Comparison of ENCODE assay signal across 22 mouse cellular contexts in genomic region chr16:89895283-89895682, GRCm38 (mm10).
DNase-seq lines count a peak whose midpoint lies in the region; TF ChIP-seq lines count a peak whose summit lies in the region.
"Had no signal": no experiment of that assay in that cellular context is flagged by ENCODE, and none has a peak within 500 bp of the region (broad histone marks: within the 10 kb centered on the region; RNA-seq: fewer than 3 reads in every experiment).

No protein-coding gene starts in this region.

- H3K4me1 ChIP-seq in cerebellum, adult 2 months (ENCODE audit: control insufficient read depth, insufficient read depth, low read length), result peaks cover 64% of the 10 kb centered on the region

- WGBS in cerebellum, adult 2 months, result 43% methylated on average over 7 of the region's 7 CpGs

- DNase-seq in cerebellum, adult 2 months, result no peak
- no peak for DNase-seq in cerebellum, adult 9-10 months
- DNase-seq in left cerebral cortex, adult 2 months (ENCODE audit: extremely low spot score in 1 of 2, low spot score in 2 of 2), result no peak
- DNase-seq in left cerebral cortex, postnatal 14 days (ENCODE audit: low spot score in 2 of 2), result no peak
- peak; percentile 26 for DNase-seq in R1 (ENCODE audit: low read depth, low spot score)
- no peak for DNase-seq in c-Kit-positive CD71-positive TER-119-positive erythroid progenitor cells, embryonic 14.5 days (ENCODE audit: low spot score)
- DNase-seq in heart, adult 11 months, result no peak
- DNase-seq: adrenal gland, adult 8-10 months; cerebellum, adult 9-11 months; kidney, adult 18-20 months; lung, postnatal 4 days; midbrain, embryonic 14.5 days; thymus, adult 2 months had no signal

- no peak overlapping the region for H3K4me3 ChIP-seq in cerebellum, adult 2 months (replicated peaks; ENCODE audit: insufficient read depth, low read depth, low read length)
- H3K4me3 ChIP-seq in left cerebral cortex, adult 2 months, result peak overlapping the region; percentile 50
- H3K4me3 ChIP-seq: embryonic facial prominence, embryonic 13.5 days; forebrain, embryonic 10.5 days; forebrain, embryonic 15.5 days; heart, embryonic 13.5 days; hindbrain, embryonic 15.5 days; kidney, embryonic 15.5 days; limb, embryonic 13.5 days; lung, embryonic 15.5 days; megakaryocyte, embryonic 14.5 days had no signal

- peak overlapping the region; percentile 31 for H3K27ac ChIP-seq in cerebellum, adult 2 months (ENCODE audit: insufficient read depth, low read length)
- no peak overlapping the region for H3K27ac ChIP-seq in left cerebral cortex, adult 2 months
- H3K27ac ChIP-seq: embryonic facial prominence, embryonic 13.5 days; forebrain, embryonic 10.5 days; forebrain, embryonic 15.5 days; heart, embryonic 13.5 days; hindbrain, embryonic 15.5 days; kidney, embryonic 15.5 days; limb, embryonic 13.5 days; lung, embryonic 15.5 days had no signal

- H3K27me3 ChIP-seq in cerebellum, adult 2 months (ENCODE audit: control insufficient read depth, insufficient read depth, low read length), result no peaks in the 10 kb centered on the region
- H3K27me3 ChIP-seq: embryonic facial prominence, embryonic 13.5 days; forebrain, embryonic 15.5 days; heart, embryonic 13.5 days; hindbrain, embryonic 15.5 days; kidney, embryonic 15.5 days; limb, embryonic 13.5 days; lung, embryonic 15.5 days; megakaryocyte, embryonic 14.5 days had no signal

- no peak for TF ChIP-seq CTCF in cerebellum, adult 2 months (IDR thresholded peaks at IDR 0.05; ENCODE audit: borderline replicate concordance, insufficient read depth, low read depth, low read length)
- no peak for TF ChIP-seq CTCF in left cerebral cortex, adult 2 months (IDR thresholded peaks at IDR 0.05)

- TF ChIP-seq POLR2A in cerebellum, adult 2 months (IDR thresholded peaks at IDR 0.05; ENCODE audit: borderline replicate concordance, insufficient read depth, low read length), result no peak

- intact Hi-C loops in left cerebral cortex, adult 2 months (cut with DNase I), result loop anchor here (2.0 to 5.0 kb wide), 3 partner anchors 40 to 123 kb away; no protein-coding TSS in a partner anchor
- intact Hi-C loops in left cerebral cortex, postnatal 14 days (cut with DNase I), result no loop called here
